Mouse (Mus musculus): ENCODE measurements around the gene Clic1. TPM values are rescaled to one million over a fixed set of nuclear protein-coding genes. Genes with fewer than 3 reads are reported as not detected.
"Not testable (repeated sequence)": the region's sequence is repeated elsewhere in the genome, so short reads cannot be mapped to it uniquely, and the experiment has no call there.

The Clic1 gene
- total RNA-seq, 2 experiments from 2014 or later: 7.4 to 8.3 TPM

DNA sequence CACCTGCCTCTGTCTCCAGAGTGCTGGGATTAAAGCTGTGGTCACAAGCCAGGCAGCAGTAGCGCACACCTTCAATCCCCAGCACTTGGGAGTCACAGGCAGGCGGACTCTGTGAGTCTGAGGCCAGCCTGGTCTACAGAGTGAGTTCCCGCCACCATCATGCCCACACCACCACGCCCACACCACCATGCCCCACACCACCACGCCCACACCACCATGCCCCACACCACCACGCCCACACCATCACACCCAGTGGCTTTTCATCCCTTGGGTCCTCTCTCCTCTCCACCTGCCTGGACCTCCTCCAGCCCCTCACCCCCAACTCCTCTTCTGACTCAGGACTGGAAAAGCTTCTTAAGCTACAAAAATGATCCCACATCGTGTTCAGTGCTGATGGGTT, 17.9 kb upstream of the Clic1 start:
- no peak for TF ChIP-seq CTCF (IDR thresholded peaks at IDR 0.05)
- no peak for DNase-seq (ENCODE audit: extremely low spot score in 1 of 2, low spot score in 2 of 2)
- intact Hi-C loops (cut with DNase I): no loop called here
- Histone ChIP-seq H3K4me3 (no peak overlapping the region), H3K27ac (no peak overlapping the region)

DNA sequence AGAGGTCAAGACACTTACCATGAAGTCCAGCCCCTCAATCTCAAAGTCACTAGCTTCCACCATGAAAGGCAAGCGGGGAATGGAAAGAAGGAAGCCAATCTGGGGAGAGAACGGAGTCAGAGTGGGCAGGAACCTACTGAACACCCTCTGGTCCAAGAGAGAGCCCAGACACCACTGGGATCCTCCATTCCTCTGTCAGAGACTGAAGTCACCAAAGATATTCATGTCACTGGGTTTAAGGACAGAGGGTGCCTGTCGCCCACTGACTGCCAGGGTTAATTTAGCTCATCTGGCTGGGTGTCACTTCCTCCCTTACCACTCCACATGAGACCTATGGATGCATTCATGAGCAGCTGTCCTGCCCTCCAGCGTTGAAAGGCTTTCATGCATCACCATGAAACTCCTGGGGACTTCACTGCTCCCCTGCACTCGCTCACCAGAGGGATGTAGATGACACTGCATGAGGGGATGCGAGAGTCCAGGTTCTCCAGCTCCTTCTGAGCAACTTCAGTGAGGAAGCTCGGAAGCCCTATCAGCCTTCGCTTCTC, 17.4 kb upstream of the Clic1 start:
- Histone ChIP-seq H3K27ac (no peak overlapping the region), H3K4me3 (no peak overlapping the region)
- intact Hi-C loops (cut with DNase I): no loop called here
- no peak for TF ChIP-seq CTCF (IDR thresholded peaks at IDR 0.05)
- no peak for DNase-seq (ENCODE audit: extremely low spot score in 1 of 2, low spot score in 2 of 2)

DNA sequence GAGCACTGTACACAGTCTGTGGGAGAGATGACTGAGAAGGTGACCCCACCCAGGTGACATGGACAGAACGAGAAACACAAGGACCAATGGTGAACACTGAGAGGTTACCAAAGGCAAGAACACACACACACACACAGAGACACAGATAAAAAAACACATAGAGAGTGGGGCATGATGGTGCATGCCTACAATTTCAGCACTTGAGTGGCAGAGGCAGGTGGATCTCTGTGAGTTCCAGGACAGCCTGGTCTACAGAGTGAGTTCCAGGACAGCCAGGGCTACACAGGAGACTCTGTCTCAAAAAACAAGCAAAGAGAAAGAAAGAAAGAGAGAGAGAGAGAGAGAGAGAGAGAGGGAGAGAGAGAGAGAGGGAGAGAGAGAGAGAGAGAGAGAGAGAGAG, 16.1 kb upstream of the Clic1 start:
- intact Hi-C loops (cut with DNase I); DNase-seq (ENCODE audit: extremely low spot score in 1 of 2, low spot score in 2 of 2); H3K4me3 ChIP-seq; H3K27ac ChIP-seq: not testable (repeated sequence)

DNA sequence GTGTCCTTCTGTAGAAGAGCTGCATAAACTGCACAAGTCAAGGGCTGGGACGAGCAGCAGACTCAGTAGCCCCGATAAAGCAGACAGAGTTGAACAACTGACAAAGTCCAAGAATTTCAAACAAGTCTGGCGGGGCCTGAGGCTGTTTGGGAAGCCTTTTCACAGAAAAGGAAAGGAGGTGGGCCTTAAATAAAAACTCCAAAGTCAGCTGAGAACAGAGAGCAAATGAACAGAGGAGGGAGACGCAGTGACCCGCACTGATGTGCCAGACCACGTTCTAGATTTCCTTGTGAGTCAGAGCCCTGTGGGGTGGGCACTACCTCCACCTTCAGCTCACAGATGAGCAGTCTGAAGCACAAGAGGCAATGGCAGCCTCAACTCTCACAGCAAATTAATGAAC, 14.9 kb upstream of the Clic1 start:
- no peak for TF ChIP-seq CTCF (IDR thresholded peaks at IDR 0.05)
- H3K4me3 ChIP-seq: no peak overlapping the region
- intact Hi-C loops (cut with DNase I): no loop called here
- no peak overlapping the region for H3K27ac ChIP-seq
- no peak for DNase-seq (ENCODE audit: extremely low spot score in 1 of 2, low spot score in 2 of 2)

GRCm38 (mm10) chr17:35039121-35039873, 10.5 kb upstream of the Clic1 start:
- H3K27ac ChIP-seq: no peak overlapping the region
- DNase-seq (ENCODE audit: extremely low spot score in 1 of 2, low spot score in 2 of 2): no peak
- no peak overlapping the region for H3K4me3 ChIP-seq
- intact Hi-C loops (cut with DNase I): no loop called here
- no peak for TF ChIP-seq CTCF (IDR thresholded peaks at IDR 0.05)

DNA sequence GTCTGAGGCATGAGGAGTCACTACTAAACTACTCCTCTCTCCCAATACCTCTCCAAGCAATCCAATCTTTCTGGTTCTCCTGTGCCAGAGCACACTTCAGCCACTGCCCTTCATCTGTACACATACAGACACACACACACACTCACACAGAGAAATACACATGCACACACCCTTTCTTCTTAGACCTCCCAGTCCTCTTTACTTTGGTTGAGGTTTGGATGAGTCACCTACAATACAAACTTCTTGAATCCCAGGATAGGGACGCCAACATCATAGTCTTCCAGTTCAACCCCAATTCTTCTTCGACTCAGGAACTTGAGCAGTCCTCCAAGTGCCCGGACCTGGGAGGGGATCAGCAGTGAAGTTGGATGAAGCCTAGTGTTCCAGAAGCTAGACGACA, 6.0 kb upstream of the Clic1 start:
- intact Hi-C loops (cut with DNase I): no loop called here
- no peak overlapping the region for H3K4me3 ChIP-seq
- no peak for TF ChIP-seq CTCF (IDR thresholded peaks at IDR 0.05)
- H3K27ac ChIP-seq: no peak overlapping the region
- no peak for DNase-seq (ENCODE audit: extremely low spot score in 1 of 2, low spot score in 2 of 2)

DNA sequence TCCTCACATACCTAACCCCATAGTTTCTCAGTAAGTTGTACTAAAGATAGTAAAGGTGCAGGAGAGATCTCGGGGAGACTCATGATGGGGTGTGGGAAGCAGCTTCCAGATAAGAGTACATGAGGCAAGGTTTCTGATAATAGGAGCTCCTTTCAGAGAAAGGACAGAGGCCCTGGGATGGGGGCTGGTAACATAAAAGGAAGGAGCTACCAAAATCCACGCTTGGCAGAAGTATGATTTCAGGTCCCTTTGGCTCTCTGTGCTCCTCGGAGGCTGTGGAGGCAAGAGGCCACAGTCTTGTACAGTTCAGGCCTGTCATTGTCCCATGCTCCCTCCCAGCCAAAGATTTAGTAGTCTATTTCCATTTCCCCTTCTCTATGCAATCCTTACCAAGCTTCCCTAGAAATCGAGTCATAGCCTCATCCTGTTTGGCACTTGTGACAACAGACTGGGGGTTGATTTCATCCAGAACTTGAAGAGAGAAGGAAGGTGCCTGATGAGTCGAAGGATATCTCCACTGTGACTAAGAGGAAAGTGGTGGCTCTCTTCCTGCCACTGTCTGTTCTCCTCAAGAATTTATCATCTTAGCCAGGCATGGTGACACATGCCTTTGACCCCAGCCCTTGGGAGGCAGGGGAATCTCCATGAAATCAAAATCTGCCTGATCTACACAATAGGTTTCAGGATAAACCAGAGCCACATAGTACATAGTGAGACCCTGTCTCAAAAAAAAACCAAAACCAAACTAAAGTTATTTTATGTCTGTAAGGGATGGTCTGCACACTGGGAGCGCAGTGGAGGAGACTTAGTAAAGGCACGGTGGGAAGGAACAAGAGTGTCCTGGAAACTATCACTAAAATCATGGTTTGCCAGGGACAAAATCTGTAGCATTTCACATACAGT, 4.6 kb upstream of the Clic1 start:
- intact Hi-C loops (cut with DNase I): no loop called here
- TF ChIP-seq CTCF (IDR thresholded peaks at IDR 0.05): no peak
- DNase-seq (ENCODE audit: extremely low spot score in 1 of 2, low spot score in 2 of 2): no peak
- H3K4me3 ChIP-seq: no peak overlapping the region
- no peak overlapping the region for H3K27ac ChIP-seq

DNA sequence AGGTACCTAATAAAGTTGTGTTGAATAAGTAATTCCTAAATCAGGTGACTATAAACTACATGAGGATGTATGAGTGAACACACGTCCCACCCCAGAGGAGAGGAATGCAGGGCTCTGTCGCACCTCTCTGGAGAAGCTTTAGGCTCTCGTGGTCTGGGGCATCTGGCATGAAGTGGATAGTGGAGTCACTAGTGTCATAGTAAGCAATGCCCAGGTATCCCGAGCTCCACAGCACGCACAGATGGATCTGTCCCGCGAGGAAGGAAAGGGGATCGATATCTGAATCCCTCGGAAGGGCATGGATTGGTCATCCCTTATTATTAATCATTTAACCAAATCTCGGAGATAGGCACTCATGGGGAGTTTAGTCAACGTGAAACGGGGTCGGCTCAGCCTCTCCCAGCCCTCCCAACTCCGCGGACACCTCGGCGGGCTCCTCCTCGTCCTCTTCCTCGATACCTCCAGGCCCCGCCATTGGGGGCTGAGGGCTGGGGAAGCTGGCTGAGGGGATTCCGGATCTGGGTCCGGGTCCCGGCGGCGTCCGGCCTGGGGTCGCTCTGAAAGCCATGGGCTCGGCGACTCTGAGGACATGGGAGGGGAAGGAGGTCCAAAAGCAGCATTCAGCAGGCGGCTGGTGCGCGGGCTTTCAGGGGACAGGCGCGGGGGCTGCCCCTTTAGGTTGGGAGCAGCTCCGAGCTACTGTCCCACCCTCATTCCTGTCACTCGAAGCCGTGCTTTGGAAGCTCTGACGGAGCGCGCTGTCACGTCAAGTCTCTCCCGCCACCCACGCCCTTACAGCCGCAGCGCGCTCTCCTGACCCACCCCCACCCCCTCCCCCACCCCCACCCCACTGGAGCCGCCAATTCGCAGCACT, 3.7 kb upstream of the Clic1 start:
- no peak for DNase-seq (ENCODE audit: extremely low spot score in 1 of 2, low spot score in 2 of 2)
- Histone ChIP-seq H3K27ac (peak overlapping the region; percentile 34; the same call in 1 of the 2 replicates), H3K4me3 (peak overlapping the region; percentile 52)
- no peak for TF ChIP-seq CTCF (IDR thresholded peaks at IDR 0.05)
- intact Hi-C loops (cut with DNase I): no loop called here

GRCm38 (mm10) chr17:35046681-35047455, 2.9 kb upstream of the Clic1 start, which contains the start of gene Msh5:
TSS of gene Msh5 (minus strand) at chr17:35046745.
- DNase-seq (ENCODE audit: extremely low spot score in 1 of 2, low spot score in 2 of 2): peak; percentile 84 to 93
- Histone ChIP-seq H3K4me3 (peak within 1 kb of the TSS; percentile 52), H3K27ac (peak within 1 kb of the TSS; percentile 34; the same call in 1 of the 2 replicates)
- intact Hi-C loops (cut with DNase I): no loop called here
- no peak; the same call in 1 of the 2 replicates for TF ChIP-seq CTCF (IDR thresholded peaks at IDR 0.05)

DNA sequence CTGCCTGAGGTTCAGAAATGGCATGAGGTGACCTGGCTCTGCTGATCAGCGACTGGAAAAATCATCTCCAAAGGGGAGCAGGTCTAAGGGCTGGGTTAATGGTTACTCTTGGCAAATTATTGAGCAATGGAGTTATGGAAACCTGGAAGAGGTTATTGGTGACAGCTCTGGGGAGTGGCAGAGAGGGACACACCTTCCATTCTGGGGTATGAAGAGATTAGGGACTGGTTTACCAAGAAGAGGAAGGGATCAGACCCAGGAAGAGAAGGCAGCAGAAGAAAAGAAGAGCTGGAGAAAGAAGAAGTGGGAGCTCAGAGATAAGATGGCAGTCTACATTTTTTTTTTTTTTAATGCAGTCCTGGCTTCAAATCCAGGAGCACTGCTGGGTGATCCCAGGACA, 2.1 kb upstream of the Clic1 start:
- no peak for DNase-seq (ENCODE audit: extremely low spot score in 1 of 2, low spot score in 2 of 2)
- H3K27ac ChIP-seq: peak overlapping the region; percentile 40; the same call in 1 of the 2 replicates
- intact Hi-C loops (cut with DNase I): no loop called here
- H3K4me3 ChIP-seq: no peak overlapping the region
- TF ChIP-seq CTCF (IDR thresholded peaks at IDR 0.05): no peak

Measured in left cerebral cortex, adult 2 months (tissue).